Mouse (Mus musculus) forebrain, embryonic 15.5 days (tissue): ENCODE results near the gene Ppp1r12a. TPM values are rescaled to one million over a fixed set of nuclear protein-coding genes. Genes with fewer than 3 reads are reported as not detected.

Experiments used
- ATAC-seq: fragments of 200-750 bp; cut with Nextera tagmentation; replicated peaks from 2 replicates; pipeline ENCODE4 v1.8.0; 2017; ENCODE audit warnings: mild to moderate bottlenecking, moderate TSS enrichment, moderate library complexity
- H3K27ac ChIP-seq: fragments of 300-500 bp; sonication (generic); replicated peaks from 2 replicates; pipeline ENCODE4 v1.5.1; 2015; ENCODE audit warnings: mild to moderate bottlenecking, inconsistent platforms
- H3K27me3 ChIP-seq: fragments of 300-500 bp; sonication (generic); 2 replicates; pipeline ENCODE4 v1.6.1; 2015; ENCODE audit warnings: inconsistent platforms
- H3K36me3 ChIP-seq: fragments of 300-500 bp; sonication (generic); 2 replicates; pipeline ENCODE4 v1.6.1; 2015; ENCODE audit warnings: mild to moderate bottlenecking, inconsistent platforms
- H3K4me1 ChIP-seq: fragments of 300-500 bp; sonication (generic); 2 replicates; pipeline ENCODE4 v1.6.1; 2015; ENCODE audit warnings: inconsistent platforms
- H3K4me2 ChIP-seq: fragments of 300-500 bp; sonication (generic); replicated peaks from 2 replicates; pipeline ENCODE4 v1.6.1; 2015; ENCODE audit warnings: mild to moderate bottlenecking, inconsistent platforms
- H3K4me3 ChIP-seq: fragments of 300-500 bp; sonication (generic); 2 replicates; pipeline ENCODE4 v1.5.1; 2015; ENCODE audit warnings: mild to moderate bottlenecking, inconsistent platforms
- H3K9ac ChIP-seq: fragments of 300-500 bp; sonication (generic); replicated peaks from 2 replicates; pipeline ENCODE4 v1.6.1; 2015; ENCODE audit warnings: mild to moderate bottlenecking, inconsistent platforms
- H3K9me3 ChIP-seq: fragments of 300-500 bp; sonication (generic); 2 replicates; pipeline ENCODE4 v1.6.1; 2016; ENCODE audit warnings: inconsistent platforms
- WGBS: fragments of 180-500 bp; shearing (Covaris S2); methylation state at CpG from one replicate; pipeline ENCODE4 v1.1.7; 2015; ENCODE audit warnings: mixed read lengths; 5-methylcytosine and 5-hydroxymethylcytosine counted together
- polyA plus RNA-seq: library from polyadenylated mRNA; unstranded; fragments of >200 nt; fragmentation: Nextera tagmentation; extraction: Ambion mirVana; gene quantifications from 2 replicates; pipeline ENCODE4 v1.2.1, GENCODE M21; 2015

Ppp1r12a gene
- polyA plus RNA-seq, 1 experiment from 2014 or later, result 82.4 TPM

GRCm38 (mm10) chr10:108330964-108331363 is 169.0 kb downstream of the Ppp1r12a start:
- 7% methylated on average over 10 of the region's 10 CpGs for WGBS
- peak overlapping the region; percentile 81; the same call in 1 of the 2 replicates for H3K4me3 ChIP-seq
- H3K27ac ChIP-seq, result no peak overlapping the region

GRCm38 (mm10) chr10:108331784-108332561 is 170.0 kb downstream of the Ppp1r12a start, which contains the start of gene Pawr:
TSS of gene Pawr (plus strand) at chr10:108332121.
- Histone ChIP-seq H3K27me3 (peaks cover 15% of the 10 kb centered on the region; the same call in 1 of the 2 replicates), H3K4me1 (peaks cover 18% of the 10 kb centered on the region), H3K9me3 (no peaks in the 10 kb centered on the region), H3K4me3 (peak within 1 kb of the TSS; percentile 81), H3K36me3 (no peaks in the 10 kb centered on the region), H3K4me2 (peak within 1 kb of the TSS; percentile 100), H3K27ac (no peak within 1 kb of the TSS), H3K9ac (peak within 1 kb of the TSS; percentile 62)
- WGBS, result 1% methylated on average over 56 of the region's 85 CpGs
- peak; percentile 87 for ATAC-seq

More at GRCm38 (mm10) chr10:108330964-108331363, 169.0 kb downstream of the Ppp1r12a start:
- no peaks in the 10 kb centered on the region for H3K36me3 ChIP-seq
- H3K9ac ChIP-seq, result no peak overlapping the region
- peak overlapping the region; percentile 100 for H3K4me2 ChIP-seq
- no peaks in the 10 kb centered on the region for H3K9me3 ChIP-seq
- ATAC-seq, result no peak
- H3K27me3 ChIP-seq, result peaks cover 15% of the 10 kb centered on the region; the same call in 1 of the 2 replicates
- H3K4me1 ChIP-seq, result peaks cover 18% of the 10 kb centered on the region

GRCm38 (mm10) chr10:108332571-108333541 is 170.9 kb downstream of the Ppp1r12a start:
- Histone ChIP-seq H3K4me3 (peak overlapping the region; percentile 81), H3K9me3 (no peaks in the 10 kb centered on the region), H3K9ac (peak overlapping the region; percentile 62), H3K27me3 (peaks cover 15% of the 10 kb centered on the region; the same call in 1 of the 2 replicates), H3K27ac (no peak overlapping the region), H3K4me2 (peak overlapping the region; percentile 100), H3K36me3 (no peaks in the 10 kb centered on the region), H3K4me1 (peaks cover 18% of the 10 kb centered on the region)
- peak; percentile 70 for ATAC-seq
- WGBS, result 1% methylated on average over 93 of the region's 129 CpGs

- Histone ChIP-seq H3K36me3 (no peaks in the 10 kb centered on the region), H3K27me3 (peaks cover 15% of the 10 kb centered on the region; the same call in 1 of the 2 replicates), H3K4me1 (peaks cover 20% of the 10 kb centered on the region), H3K4me2 (peak overlapping the region; percentile 100), H3K4me3 (peak overlapping the region; percentile 81), H3K9me3 (no peaks in the 10 kb centered on the region), H3K27ac (no peak overlapping the region), H3K9ac (no peak overlapping the region)
- ATAC-seq, result no peak
- 4% methylated on average over 12 of the region's 12 CpGs for WGBS
Observed at GRCm38 (mm10) chr10:108333642-108334041, 171.6 kb downstream of the Ppp1r12a start.

Other genes with a start within 250 kb of the Ppp1r12a start
- 2.8 and 2.9 TPM in 2 replicates for gene Pawr, start 169.9 kb downstream of the Ppp1r12a start, polyA plus RNA-seq